Mouse (Mus musculus): ENCODE measurements around the gene Gm5475. TPM values are rescaled to one million over a fixed set of nuclear protein-coding genes. Genes with fewer than 3 reads are reported as not detected.

Gm5475 gene
- polyA plus RNA-seq, 1 experiment from 2014 or later = 0.77 TPM

DNA sequence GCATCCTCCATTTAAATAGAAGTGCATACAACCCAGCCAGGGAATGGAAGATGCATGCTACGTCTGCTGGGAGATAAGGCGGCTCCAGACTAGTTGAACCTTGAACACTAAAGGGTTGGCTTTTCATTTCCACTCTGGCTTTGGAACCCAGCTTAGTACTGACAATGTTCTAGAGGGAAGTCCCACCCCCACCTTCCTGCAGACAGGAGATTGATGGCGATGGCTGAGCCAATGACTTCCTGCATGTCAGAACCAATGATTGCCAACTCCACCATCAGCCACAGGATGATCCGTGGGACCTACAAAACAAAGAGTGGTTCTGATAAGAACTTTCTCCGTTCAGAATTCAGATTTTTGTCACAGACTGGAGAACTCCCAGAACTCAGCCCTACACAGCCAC, 15.9 kb upstream of the Gm5475 start:
- no peaks in the 10 kb centered on the region for H3K9me3 ChIP-seq (ENCODE audit: control insufficient read depth)
- H3K27ac ChIP-seq (ENCODE audit: low read depth, low read length) = peak overlapping the region; percentile 66
- peaks cover 8% of the 10 kb centered on the region; the same call in 1 of the 2 replicates for H3K4me1 ChIP-seq (replicated peaks; ENCODE audit: control insufficient read depth, insufficient read depth, low read length)
- H3K4me2 ChIP-seq (replicated peaks; ENCODE audit: low read depth) = no peak overlapping the region
- no peak for TF ChIP-seq CTCF (IDR thresholded peaks at IDR 0.05; ENCODE audit: low read depth)
- WGBS = 46% methylated on average over 5 of the region's 5 CpGs
- H3K27me3 ChIP-seq (replicated peaks; ENCODE audit: control insufficient read depth, insufficient read depth, low read length) = no peaks in the 10 kb centered on the region
- ATAC-seq = 0 out of 2 replicates have a peak, but pooled peaks have one; percentile 5
- 0 out of 2 replicates have a peak overlapping the region, but pooled peaks have one; percentile 26 for H3K9ac ChIP-seq (ENCODE audit: low read depth, low read length)
- H3K4me3 ChIP-seq (ENCODE audit: low read depth, low read length) = no peak overlapping the region
- peaks cover 75% of the 10 kb centered on the region for H3K36me3 ChIP-seq (ENCODE audit: control insufficient read depth, insufficient read depth)

- no peak overlapping the region for H3K9ac ChIP-seq (ENCODE audit: low read depth, low read length)
- H3K27me3 ChIP-seq (replicated peaks; ENCODE audit: control insufficient read depth, insufficient read depth, low read length) = no peaks in the 10 kb centered on the region
- peak overlapping the region; percentile 80 for H3K27ac ChIP-seq (ENCODE audit: low read depth, low read length)
- no peaks in the 10 kb centered on the region for H3K9me3 ChIP-seq (ENCODE audit: control insufficient read depth)
- H3K4me1 ChIP-seq (replicated peaks; ENCODE audit: control insufficient read depth, insufficient read depth, low read length) = peaks cover 6% of the 10 kb centered on the region; the same call in 1 of the 2 replicates
- peak; percentile 85 for ATAC-seq
- H3K36me3 ChIP-seq (ENCODE audit: control insufficient read depth, insufficient read depth) = peaks cover 41% of the 10 kb centered on the region
- peak overlapping the region; percentile 35; the same call in 1 of the 2 replicates for H3K4me2 ChIP-seq (replicated peaks; ENCODE audit: low read depth)
- TF ChIP-seq CTCF (IDR thresholded peaks at IDR 0.05; ENCODE audit: low read depth) = no peak
- H3K4me3 ChIP-seq (ENCODE audit: low read depth, low read length) = no peak overlapping the region
- WGBS = 41% methylated on average over 14 of the region's 14 CpGs
Measured at GRCm38 (mm10) chr15:100410918-100411672, 10.9 kb upstream of the Gm5475 start.

DNA sequence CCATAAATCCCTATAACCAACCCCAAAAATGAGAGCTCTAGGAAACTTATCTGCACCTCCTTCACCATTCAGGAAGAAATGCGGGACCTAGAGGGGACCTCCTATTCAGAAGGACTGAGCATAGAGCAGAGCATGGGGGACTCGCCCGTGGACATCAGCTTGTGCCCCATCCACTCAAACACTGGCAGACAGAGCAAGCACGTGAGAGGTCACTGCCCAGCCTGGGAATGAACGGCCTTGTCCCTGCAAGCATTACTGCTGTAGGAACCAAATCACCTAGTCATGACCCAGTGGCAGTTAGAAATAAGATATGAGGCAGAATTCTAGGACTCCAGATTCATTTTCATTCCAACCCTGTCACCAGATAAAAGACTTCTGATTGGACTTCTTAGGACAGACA, 10.2 kb upstream of the Gm5475 start:
- H3K9me3 ChIP-seq (ENCODE audit: control insufficient read depth) = no peaks in the 10 kb centered on the region
- no peak overlapping the region for H3K9ac ChIP-seq (ENCODE audit: low read depth, low read length)
- ATAC-seq = peak; percentile 33; the same call in 1 of the 2 replicates
- TF ChIP-seq CTCF (IDR thresholded peaks at IDR 0.05; ENCODE audit: low read depth) = no peak
- H3K36me3 ChIP-seq (ENCODE audit: control insufficient read depth, insufficient read depth) = peaks cover 39% of the 10 kb centered on the region
- no peak overlapping the region for H3K4me2 ChIP-seq (replicated peaks; ENCODE audit: low read depth)
- H3K4me1 ChIP-seq (replicated peaks; ENCODE audit: control insufficient read depth, insufficient read depth, low read length) = peaks cover 7% of the 10 kb centered on the region; the same call in 1 of the 2 replicates
- no peaks in the 10 kb centered on the region for H3K27me3 ChIP-seq (replicated peaks; ENCODE audit: control insufficient read depth, insufficient read depth, low read length)
- peak overlapping the region; percentile 80 for H3K27ac ChIP-seq (ENCODE audit: low read depth, low read length)
- 79% methylated on average over 5 of the region's 5 CpGs for WGBS
- no peak overlapping the region for H3K4me3 ChIP-seq (ENCODE audit: low read depth, low read length)

- WGBS = 51% methylated on average over 4 of the region's 5 CpGs
- no peaks in the 10 kb centered on the region for H3K27me3 ChIP-seq (replicated peaks; ENCODE audit: control insufficient read depth, insufficient read depth, low read length)
- H3K9me3 ChIP-seq (ENCODE audit: control insufficient read depth) = no peaks in the 10 kb centered on the region
- no peak overlapping the region for H3K4me2 ChIP-seq (replicated peaks; ENCODE audit: low read depth)
- peaks cover 7% of the 10 kb centered on the region; the same call in 1 of the 2 replicates for H3K4me1 ChIP-seq (replicated peaks; ENCODE audit: control insufficient read depth, insufficient read depth, low read length)
- peak; percentile 6; the same call in 1 of the 2 replicates for ATAC-seq
- no peak for TF ChIP-seq CTCF (IDR thresholded peaks at IDR 0.05; ENCODE audit: low read depth)
- H3K9ac ChIP-seq (ENCODE audit: low read depth, low read length) = no peak overlapping the region
- H3K27ac ChIP-seq (ENCODE audit: low read depth, low read length) = peak overlapping the region; percentile 80
- H3K36me3 ChIP-seq (ENCODE audit: control insufficient read depth, insufficient read depth) = peaks cover 24% of the 10 kb centered on the region
- H3K4me3 ChIP-seq (ENCODE audit: low read depth, low read length) = no peak overlapping the region
Measured at GRCm38 (mm10) chr15:100413306-100413705, 8.6 kb upstream of the Gm5475 start.

DNA sequence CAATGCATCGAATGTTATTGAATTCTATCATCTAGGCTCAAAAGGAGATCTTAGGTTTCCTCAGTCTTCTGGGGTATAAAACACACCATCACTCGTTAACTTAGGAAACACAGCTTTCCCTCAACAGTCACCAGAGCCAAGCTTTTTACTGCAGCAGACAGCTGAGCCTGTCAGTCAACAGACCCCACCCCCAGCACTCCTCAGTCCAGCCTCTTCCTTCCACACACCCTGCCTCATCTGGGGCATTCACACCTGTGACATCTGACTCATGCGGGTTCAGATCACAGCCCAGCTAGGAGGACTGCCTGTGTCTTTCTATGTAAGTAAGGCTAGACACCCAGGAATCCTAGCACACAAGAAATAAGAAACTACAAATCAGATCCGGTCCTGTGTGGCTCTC, 7.9 kb upstream of the Gm5475 start:
- Histone ChIP-seq H3K4me3 (ENCODE audit: low read depth, low read length) (no peak overlapping the region), H3K9me3 (ENCODE audit: control insufficient read depth) (no peaks in the 10 kb centered on the region), H3K27ac (ENCODE audit: low read depth, low read length) (peak overlapping the region; percentile 80), H3K27me3 (replicated peaks; ENCODE audit: control insufficient read depth, insufficient read depth, low read length) (no peaks in the 10 kb centered on the region), H3K36me3 (ENCODE audit: control insufficient read depth, insufficient read depth) (peaks cover 17% of the 10 kb centered on the region), H3K4me2 (replicated peaks; ENCODE audit: low read depth) (no peak overlapping the region), H3K9ac (ENCODE audit: low read depth, low read length) (no peak overlapping the region), H3K4me1 (replicated peaks; ENCODE audit: control insufficient read depth, insufficient read depth, low read length) (peaks cover 7% of the 10 kb centered on the region; the same call in 1 of the 2 replicates)
- peak; percentile 56 for ATAC-seq
- WGBS = 43% methylated on average over 4 of the region's 4 CpGs
- TF ChIP-seq CTCF (IDR thresholded peaks at IDR 0.05; ENCODE audit: low read depth) = no peak

DNA sequence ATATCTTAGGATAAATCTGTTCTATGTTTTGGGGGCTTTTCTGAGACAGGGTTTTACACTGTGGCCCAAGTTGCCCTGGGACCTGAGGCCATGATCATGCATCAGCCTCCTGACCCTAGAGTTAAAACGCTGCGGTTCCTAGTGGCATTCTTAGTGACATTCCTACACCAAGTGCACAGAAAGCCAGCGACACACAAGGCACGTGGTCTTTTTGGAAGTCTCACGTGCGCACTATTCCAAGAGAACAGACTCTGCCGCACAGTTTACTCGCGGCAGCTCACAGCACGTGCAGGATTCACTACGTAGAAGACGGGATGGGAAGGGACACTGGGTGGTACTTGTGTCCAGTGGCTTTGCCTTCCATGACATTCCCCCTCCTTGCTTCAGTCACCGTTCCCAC, 7.0 kb upstream of the Gm5475 start:
- H3K27me3 ChIP-seq (replicated peaks; ENCODE audit: control insufficient read depth, insufficient read depth, low read length) = no peaks in the 10 kb centered on the region
- no peak for TF ChIP-seq CTCF (IDR thresholded peaks at IDR 0.05; ENCODE audit: low read depth)
- peaks cover 7% of the 10 kb centered on the region; the same call in 1 of the 2 replicates for H3K4me1 ChIP-seq (replicated peaks; ENCODE audit: control insufficient read depth, insufficient read depth, low read length)
- no peak overlapping the region for H3K9ac ChIP-seq (ENCODE audit: low read depth, low read length)
- H3K4me2 ChIP-seq (replicated peaks; ENCODE audit: low read depth) = no peak overlapping the region
- peak overlapping the region; percentile 80; the same call in 1 of the 2 replicates for H3K27ac ChIP-seq (ENCODE audit: low read depth, low read length)
- H3K36me3 ChIP-seq (ENCODE audit: control insufficient read depth, insufficient read depth) = peaks cover 7% of the 10 kb centered on the region
- H3K9me3 ChIP-seq (ENCODE audit: control insufficient read depth) = no peaks in the 10 kb centered on the region
- 93% methylated on average over 13 of the region's 13 CpGs for WGBS
- no peak overlapping the region for H3K4me3 ChIP-seq (ENCODE audit: low read depth, low read length)
- ATAC-seq = no peak

Data from intestine, postnatal 0 days (tissue).